Mouse (Mus musculus) kidney, embryonic 16.5 days (tissue): ENCODE results near the gene Galnt18. TPM values are rescaled to one million over a fixed set of nuclear protein-coding genes. Genes with fewer than 3 reads are reported as not detected.

ENCODE experiments used
- ATAC-seq: fragments of 200-750 bp; cut with Nextera tagmentation; 2 replicates; pipeline ENCODE4 v1.8.0; 2017; ENCODE audit warnings: moderate TSS enrichment; ENCODE audit not compliant: low FRiP score, low TSS enrichment
- H3K27ac ChIP-seq: fragments of 300-500 bp; sonication (generic); 2 replicates; pipeline ENCODE4 v1.5.1; 2014; ENCODE audit warnings: low read length
- H3K27me3 ChIP-seq: fragments of 300-500 bp; sonication (generic); 2 replicates; pipeline ENCODE4 v1.6.1; 2014; ENCODE audit warnings: low read length, control low read depth, mixed read lengths; ENCODE audit not compliant: insufficient read depth
- H3K36me3 ChIP-seq: fragments of 300-500 bp; sonication (generic); 2 replicates; pipeline ENCODE4 v1.6.1; 2014; ENCODE audit warnings: low read length, control low read depth, mixed read lengths; ENCODE audit not compliant: insufficient read depth
- H3K4me1 ChIP-seq: fragments of 300-500 bp; sonication (generic); 2 replicates; pipeline ENCODE4 v1.6.1; 2014; ENCODE audit warnings: low read length, control low read depth, mixed read lengths; ENCODE audit not compliant: insufficient read depth
- H3K4me2 ChIP-seq: fragments of 300-500 bp; sonication (generic); replicated peaks from 2 replicates; pipeline ENCODE4 v1.6.1; 2014; ENCODE audit warnings: low read depth, low read length
- H3K4me3 ChIP-seq: fragments of 300-500 bp; sonication (generic); 2 replicates; pipeline ENCODE4 v1.5.1; 2014; ENCODE audit warnings: mild to moderate bottlenecking, low read length
- H3K9ac ChIP-seq: fragments of 300-500 bp; sonication (generic); replicated peaks from 2 replicates; pipeline ENCODE4 v1.6.1; 2014; ENCODE audit warnings: low read length
- H3K9me3 ChIP-seq: fragments of 300-500 bp; sonication (generic); 2 replicates; pipeline ENCODE4 v1.6.1; 2016; ENCODE audit warnings: low read length, control low read depth
- WGBS: fragments of 180-500 bp; shearing (Covaris S2); extraction: QIAGEN DNeasy Blood & Tissue Kit; methylation state at CpG from one replicate; pipeline ENCODE4 v1.1.7; 2014; 5-methylcytosine and 5-hydroxymethylcytosine counted together
- polyA plus RNA-seq: library from polyadenylated mRNA; unstranded; fragments of >200 nt; fragmentation: Nextera tagmentation; extraction: Ambion mirVana; gene quantifications from 2 replicates; pipeline ENCODE4 v1.2.1, GENCODE M21; 2015

Galnt18 gene
- 41.9 and 46.4 TPM in 2 replicates for polyA plus RNA-seq

DNA sequence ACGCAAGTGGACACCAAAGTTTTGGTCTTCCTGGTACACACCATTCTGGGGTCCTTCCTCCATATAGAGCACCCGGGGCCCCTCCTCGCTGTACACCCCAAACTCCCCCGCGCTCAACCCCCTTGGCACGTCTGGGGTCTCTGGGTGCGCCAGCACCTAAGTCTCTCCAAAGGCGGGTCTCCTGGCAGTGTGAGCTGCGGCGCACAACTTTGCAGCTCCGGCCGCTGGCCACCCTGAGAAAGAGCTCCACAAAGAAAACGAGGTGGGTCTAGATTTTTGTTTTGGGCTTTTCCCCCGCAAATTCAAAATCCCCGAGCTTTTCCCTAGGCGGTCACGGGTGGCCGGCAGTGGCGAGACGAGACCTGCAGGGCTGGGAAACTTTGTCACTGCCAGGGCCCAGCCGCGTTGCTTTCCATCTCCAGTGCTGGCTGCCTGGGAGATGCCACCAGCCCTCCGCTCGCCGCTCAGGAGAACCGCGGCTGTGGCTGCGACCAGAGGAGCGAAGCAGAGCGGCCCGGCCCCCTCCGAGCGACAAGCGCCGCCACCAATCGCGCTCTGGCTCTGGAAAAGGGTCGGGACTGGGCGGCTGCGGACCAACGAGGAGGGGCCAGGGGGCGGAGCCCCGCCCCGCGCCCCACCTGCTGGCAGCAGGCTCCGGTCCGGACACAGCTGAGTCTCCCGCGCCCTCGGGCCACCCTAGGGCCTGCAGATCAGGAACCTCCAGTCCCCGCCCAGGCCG, at the start of gene Galnt18:
Gene Galnt18 (minus strand): TSS at position 474 of the 739 bp plus-strand sequence.
- under 1% methylated on average over 52 of the region's 52 CpGs for WGBS
- Histone ChIP-seq H3K27me3 (no peaks in the 10 kb centered on the region; the same call in 1 of the 2 replicates), H3K9ac (peak within 1 kb of the TSS; percentile 79), H3K4me2 (peak within 1 kb of the TSS; percentile 94), H3K4me1 (peaks cover 23% of the 10 kb centered on the region), H3K27ac (peak within 1 kb of the TSS; percentile 66), H3K36me3 (no peaks in the 10 kb centered on the region), H3K4me3 (peak within 1 kb of the TSS; percentile 63), H3K9me3 (no peaks in the 10 kb centered on the region)
- ATAC-seq: peak; percentile 97

- H3K4me2 ChIP-seq: no peak overlapping the region
- no peak overlapping the region for H3K27ac ChIP-seq
- H3K36me3 ChIP-seq: no peaks in the 10 kb centered on the region
- no peak for ATAC-seq
- 90% methylated on average over 1 of the region's 1 CpGs for WGBS
- H3K4me1 ChIP-seq: no peaks in the 10 kb centered on the region
- no peak overlapping the region for H3K4me3 ChIP-seq
- H3K9ac ChIP-seq: no peak overlapping the region
- H3K9me3 ChIP-seq: no peaks in the 10 kb centered on the region
- no peaks in the 10 kb centered on the region for H3K27me3 ChIP-seq
Measured at GRCm38 (mm10) chr7:111827337-111827736, 47.6 kb upstream of the Galnt18 start.

DNA sequence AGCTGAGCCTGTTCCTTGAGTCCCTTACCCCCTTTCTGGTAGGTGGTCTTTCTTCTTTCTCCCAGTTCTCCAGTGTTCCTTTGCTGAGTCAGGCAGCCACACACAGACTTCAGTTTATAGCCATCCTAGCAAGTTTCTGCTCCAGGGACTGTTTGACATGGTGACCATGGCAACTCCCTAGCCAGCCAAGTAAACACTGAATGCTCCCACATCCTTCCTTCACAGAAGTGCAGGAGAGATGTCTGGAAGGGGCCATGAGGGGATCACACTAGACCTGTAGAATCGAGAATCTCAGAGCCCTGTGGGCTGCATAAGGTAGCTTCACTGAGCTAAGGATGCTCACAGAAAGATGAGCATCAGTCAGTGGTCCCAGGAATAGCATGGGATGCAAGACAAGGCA, 33.3 kb upstream of the Galnt18 start:
- Histone ChIP-seq H3K36me3 (no peaks in the 10 kb centered on the region), H3K9me3 (no peaks in the 10 kb centered on the region), H3K27ac (no peak overlapping the region), H3K4me2 (no peak overlapping the region), H3K4me3 (no peak overlapping the region), H3K27me3 (peaks cover 4% of the 10 kb centered on the region; the same call in 1 of the 2 replicates), H3K4me1 (peaks cover 11% of the 10 kb centered on the region; the same call in 1 of the 2 replicates), H3K9ac (no peak overlapping the region)
- 0 out of 2 replicates have a peak, but pooled peaks have one; percentile 23 for ATAC-seq
- 31% methylated on average over 1 of the region's 1 CpGs for WGBS

DNA sequence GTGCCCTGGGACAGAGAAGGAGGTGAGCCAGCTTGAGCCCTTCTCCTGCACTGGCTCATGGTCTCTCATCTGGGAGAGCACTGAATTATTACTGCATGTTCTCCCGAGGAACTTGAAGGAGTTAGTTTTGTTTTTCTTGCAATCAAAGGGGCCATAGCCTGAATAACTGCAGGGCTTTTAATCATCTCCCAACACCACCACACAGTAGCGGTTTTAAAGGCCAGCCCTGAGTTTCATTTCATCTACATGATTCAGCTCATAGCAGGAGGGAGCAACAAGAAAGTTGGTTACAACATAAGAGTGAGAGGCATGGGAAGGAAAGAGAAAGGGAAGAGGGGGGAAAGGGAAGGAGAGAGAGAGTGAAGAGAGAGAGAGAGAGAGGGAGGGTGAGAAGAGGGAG, 31.3 kb upstream of the Galnt18 start:
- H3K27ac ChIP-seq: no peak overlapping the region
- no peaks in the 10 kb centered on the region for H3K9me3 ChIP-seq
- no peak overlapping the region for H3K9ac ChIP-seq
- WGBS: 12% methylated on average over 2 of the region's 2 CpGs
- 0 out of 2 replicates have a peak, but pooled peaks have one; percentile 35 for ATAC-seq
- peaks cover 4% of the 10 kb centered on the region; the same call in 1 of the 2 replicates for H3K27me3 ChIP-seq
- peaks cover 11% of the 10 kb centered on the region; the same call in 1 of the 2 replicates for H3K4me1 ChIP-seq
- no peaks in the 10 kb centered on the region for H3K36me3 ChIP-seq
- no peak overlapping the region for H3K4me2 ChIP-seq
- H3K4me3 ChIP-seq: no peak overlapping the region

DNA sequence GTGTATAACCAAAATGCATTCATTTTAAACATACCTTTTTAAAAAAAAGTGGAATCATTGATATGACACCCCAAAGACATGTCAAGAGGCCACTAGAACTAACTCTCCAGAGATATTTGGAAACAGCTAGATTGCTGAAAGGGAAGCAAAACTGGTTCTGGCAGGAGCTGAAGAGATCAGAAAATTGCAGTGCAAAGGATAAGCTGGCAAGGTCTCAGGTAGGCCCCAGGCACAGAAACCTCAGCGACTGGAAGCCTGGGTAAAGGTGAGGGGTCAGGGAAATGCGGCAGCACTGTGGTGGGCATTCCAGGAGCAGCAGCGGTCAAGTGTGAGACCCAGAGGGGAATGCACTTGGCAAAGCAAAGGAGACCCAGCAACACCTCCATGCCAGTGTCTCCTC, 30.0 kb upstream of the Galnt18 start:
- no peak for ATAC-seq
- Histone ChIP-seq H3K4me2 (no peak overlapping the region), H3K27me3 (peaks cover 4% of the 10 kb centered on the region; the same call in 1 of the 2 replicates), H3K4me1 (peaks cover 11% of the 10 kb centered on the region; the same call in 1 of the 2 replicates), H3K27ac (no peak overlapping the region), H3K9ac (no peak overlapping the region), H3K36me3 (no peaks in the 10 kb centered on the region), H3K9me3 (no peaks in the 10 kb centered on the region), H3K4me3 (no peak overlapping the region)
- WGBS: 49% methylated on average over 3 of the region's 3 CpGs

DNA sequence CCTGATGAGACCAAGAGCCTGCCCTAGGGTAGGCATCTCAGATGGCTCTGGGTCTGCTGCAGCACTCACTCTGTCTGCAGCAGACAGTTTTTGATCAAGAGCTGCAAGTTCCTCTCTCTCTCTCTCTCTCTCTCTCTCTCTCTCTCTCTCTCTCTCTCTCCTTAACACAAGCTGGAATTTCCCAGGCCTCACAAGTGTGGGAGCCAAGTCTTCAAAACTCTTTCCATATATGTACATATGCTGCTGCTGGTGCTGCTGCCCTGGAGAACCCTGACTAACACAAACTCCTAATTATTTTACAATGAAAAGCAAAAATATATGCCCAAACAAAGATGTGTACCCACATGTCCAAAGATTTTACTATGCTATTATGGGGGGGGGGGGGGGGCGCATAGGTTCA, 26.3 kb upstream of the Galnt18 start:
- Histone ChIP-seq H3K36me3 (no peaks in the 10 kb centered on the region), H3K27me3 (peaks cover 4% of the 10 kb centered on the region; the same call in 1 of the 2 replicates), H3K4me3 (no peak overlapping the region), H3K4me2 (no peak overlapping the region), H3K9me3 (no peaks in the 10 kb centered on the region), H3K4me1 (peaks cover 11% of the 10 kb centered on the region; the same call in 1 of the 2 replicates), H3K27ac (no peak overlapping the region), H3K9ac (no peak overlapping the region)
- 100% methylated on average over 1 of the region's 1 CpGs for WGBS
- ATAC-seq: no peak

- H3K9ac ChIP-seq: no peak overlapping the region
- no peaks in the 10 kb centered on the region for H3K4me1 ChIP-seq
- H3K36me3 ChIP-seq: no peaks in the 10 kb centered on the region
- no peaks in the 10 kb centered on the region for H3K27me3 ChIP-seq
- H3K9me3 ChIP-seq: no peaks in the 10 kb centered on the region
- whole genome bisulfite sequencing: 93% methylated on average over 4 of the region's 4 CpGs
- no peak overlapping the region for H3K4me2 ChIP-seq
- no peak for ATAC-seq
- H3K4me3 ChIP-seq: no peak overlapping the region
- H3K27ac ChIP-seq: no peak overlapping the region
Measured at GRCm38 (mm10) chr7:111804646-111805045, 24.9 kb upstream of the Galnt18 start.

DNA sequence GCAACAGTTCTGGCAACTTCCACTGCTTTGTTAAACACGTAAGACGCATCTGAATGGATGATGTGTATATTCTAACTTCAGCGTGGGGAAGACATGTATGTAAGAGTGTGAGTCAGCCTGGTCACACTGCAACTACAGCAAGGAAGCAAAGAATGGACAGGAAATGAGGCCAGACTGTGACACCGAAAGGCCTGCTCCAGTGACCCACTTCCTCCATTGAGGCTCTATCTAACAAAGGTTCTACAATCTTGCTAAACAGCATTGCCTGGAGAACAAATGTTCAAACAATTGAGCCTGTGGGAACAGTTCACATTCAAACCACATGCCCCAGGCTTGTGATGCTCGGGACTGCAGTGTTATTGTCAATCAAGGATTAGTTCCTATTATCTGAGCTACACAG, 21.0 kb upstream of the Galnt18 start:
- H3K4me1 ChIP-seq: no peaks in the 10 kb centered on the region
- no peak overlapping the region for H3K4me3 ChIP-seq
- H3K4me2 ChIP-seq: no peak overlapping the region
- ATAC-seq: no peak
- no peaks in the 10 kb centered on the region for H3K27me3 ChIP-seq
- no peaks in the 10 kb centered on the region for H3K9me3 ChIP-seq
- H3K36me3 ChIP-seq: no peaks in the 10 kb centered on the region
- H3K9ac ChIP-seq: no peak overlapping the region
- H3K27ac ChIP-seq: no peak overlapping the region
- WGBS: 85% methylated on average over 5 of the region's 5 CpGs

- ATAC-seq: no peak
Measured at GRCm38 (mm10) chr7:111800120-111800519, 20.3 kb upstream of the Galnt18 start.

GRCm38 (mm10) chr7:111799021-111799420, 19.2 kb upstream of the Galnt18 start:
- Histone ChIP-seq H3K4me3 (no peak overlapping the region), H3K4me2 (no peak overlapping the region), H3K27me3 (no peaks in the 10 kb centered on the region), H3K27ac (no peak overlapping the region), H3K4me1 (no peaks in the 10 kb centered on the region), H3K9ac (no peak overlapping the region), H3K36me3 (no peaks in the 10 kb centered on the region), H3K9me3 (no peaks in the 10 kb centered on the region)
- ATAC-seq: no peak
- 88% methylated on average over 5 of the region's 5 CpGs for WGBS

More at GRCm38 (mm10) chr7:111800120-111800519, 20.3 kb upstream of the Galnt18 start:
- no peaks in the 10 kb centered on the region for H3K9me3 ChIP-seq
- H3K27ac ChIP-seq: no peak overlapping the region
- H3K4me2 ChIP-seq: no peak overlapping the region
- H3K4me1 ChIP-seq: no peaks in the 10 kb centered on the region
- 78% methylated on average over 5 of the region's 5 CpGs for WGBS
- no peaks in the 10 kb centered on the region for H3K36me3 ChIP-seq
- no peak overlapping the region for H3K9ac ChIP-seq
- H3K27me3 ChIP-seq: no peaks in the 10 kb centered on the region
- H3K4me3 ChIP-seq: no peak overlapping the region
